Mouse (Mus musculus) ES-Bruce4 (cell line): ENCODE measurements around the gene Trim15.

Source experiments
- CTCF ChIP-seq: IDR thresholded peaks from one replicate; pipeline ENCODE4 v1.8.1; 2011; ENCODE audit warnings: low read depth, low read length
- EP300 ChIP-seq: IDR thresholded peaks from 2 replicates; pipeline ENCODE4 v1.6.1; 2011; ENCODE audit warnings: low read depth, low read length; ENCODE audit not compliant: insufficient read depth
- POLR2A ChIP-seq: IDR thresholded peaks from one replicate; pipeline ENCODE4 v1.8.1; 2011; ENCODE audit warnings: low read length; ENCODE audit not compliant: insufficient read depth

DNA sequence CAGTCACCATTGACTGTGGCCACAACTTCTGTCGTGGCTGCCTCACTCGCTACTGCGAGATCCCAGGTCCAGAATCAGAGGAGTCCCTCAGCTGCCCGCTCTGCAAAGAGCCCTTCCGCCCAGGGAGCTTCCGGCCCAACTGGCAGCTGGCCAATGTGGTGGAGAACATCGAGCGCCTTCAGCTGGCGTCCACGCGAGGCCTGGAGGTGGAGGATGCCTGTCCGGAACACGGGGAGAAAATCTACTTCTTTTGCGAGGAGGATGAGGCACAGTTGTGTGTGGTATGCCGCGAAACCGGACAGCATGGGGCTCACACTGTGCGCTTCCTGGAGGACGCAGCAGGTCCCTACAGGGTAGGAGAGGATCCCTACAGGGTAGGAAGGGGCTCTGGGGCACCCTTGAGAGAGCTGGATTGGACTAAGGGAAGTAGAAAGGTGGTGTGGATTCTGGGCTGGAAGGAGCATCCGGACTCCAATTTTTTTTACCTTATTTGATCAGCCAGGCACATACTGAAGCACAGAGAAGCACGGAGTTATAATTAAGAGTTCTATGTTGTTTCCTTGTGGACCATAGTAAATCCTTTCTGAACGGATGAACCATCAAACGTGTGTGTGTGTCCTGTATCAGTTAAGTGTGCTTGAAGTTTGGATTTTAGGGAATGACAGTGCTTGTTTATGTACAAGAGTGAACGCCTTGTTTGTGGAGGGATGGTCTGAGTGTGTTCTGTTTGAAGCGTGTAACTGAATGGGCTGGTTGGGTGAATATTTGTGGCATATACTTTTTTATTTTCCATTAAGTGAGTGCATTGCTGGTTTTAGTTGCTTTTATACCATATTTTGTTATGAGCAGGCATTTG lies 3.2 kb upstream of the Trim15 start:
- TF ChIP-seq CTCF (no peak), POLR2A (no peak), EP300 (no peak)
